Mouse (Mus musculus): ENCODE measurements around the gene Cask. TPM values are rescaled to one million over a fixed set of nuclear protein-coding genes. Genes with fewer than 3 reads are reported as not detected.

Cask gene
- total and polyA plus RNA-seq, 2 experiments from 2014 or later: 79.5 to 146 TPM

- H3K27me3 ChIP-seq (ENCODE audit: insufficient read depth, low read length): no peaks in the 10 kb centered on the region
- 77% methylated on average over 2 of the region's 2 CpGs for WGBS
- no peak overlapping the region for H3K4me2 ChIP-seq (ENCODE audit: low read depth, low read length, poor library complexity, severe bottlenecking)
- no peaks in the 10 kb centered on the region for H3K9me3 ChIP-seq (ENCODE audit: low read length)
- no peak for ATAC-seq (ENCODE audit: low FRiP score)
- DNase-seq (ENCODE audit: low spot score): no peak
- no peak for TF ChIP-seq CTCF (IDR thresholded peaks at IDR 0.05)
- H3K36me3 ChIP-seq (ENCODE audit: insufficient read depth, low read length): no peaks in the 10 kb centered on the region
- no peak overlapping the region for H3K9ac ChIP-seq (replicated peaks; ENCODE audit: low read length, poor library complexity, severe bottlenecking)
- no peak overlapping the region for H3K4me3 ChIP-seq (ENCODE audit: low read depth, low read length)
- no peak overlapping the region for H3K27ac ChIP-seq (ENCODE audit: low read depth, low read length)
- H3K4me1 ChIP-seq (ENCODE audit: insufficient read depth, low read length): no peaks in the 10 kb centered on the region
Measured at GRCm38 (mm10) chrX:13506376-13506775, 344.8 kb downstream of the Cask start.

GRCm38 (mm10) chrX:13504389-13504788, 346.8 kb downstream of the Cask start:
- H3K27ac ChIP-seq (ENCODE audit: low read depth, low read length): no peak overlapping the region
- H3K27me3 ChIP-seq (ENCODE audit: insufficient read depth, low read length): no peaks in the 10 kb centered on the region
- no peaks in the 10 kb centered on the region for H3K36me3 ChIP-seq (ENCODE audit: insufficient read depth, low read length)
- no peak overlapping the region for H3K4me3 ChIP-seq (ENCODE audit: low read depth, low read length)
- 90% methylated on average over 7 of the region's 7 CpGs for WGBS
- H3K9me3 ChIP-seq (ENCODE audit: low read length): no peaks in the 10 kb centered on the region
- no peak for DNase-seq (ENCODE audit: low spot score)
- ATAC-seq (ENCODE audit: low FRiP score): no peak
- no peaks in the 10 kb centered on the region for H3K4me1 ChIP-seq (ENCODE audit: insufficient read depth, low read length)
- TF ChIP-seq CTCF (IDR thresholded peaks at IDR 0.05): no peak
- H3K4me2 ChIP-seq (ENCODE audit: low read depth, low read length, poor library complexity, severe bottlenecking): no peak overlapping the region
- H3K9ac ChIP-seq (replicated peaks; ENCODE audit: low read length, poor library complexity, severe bottlenecking): no peak overlapping the region

DNA sequence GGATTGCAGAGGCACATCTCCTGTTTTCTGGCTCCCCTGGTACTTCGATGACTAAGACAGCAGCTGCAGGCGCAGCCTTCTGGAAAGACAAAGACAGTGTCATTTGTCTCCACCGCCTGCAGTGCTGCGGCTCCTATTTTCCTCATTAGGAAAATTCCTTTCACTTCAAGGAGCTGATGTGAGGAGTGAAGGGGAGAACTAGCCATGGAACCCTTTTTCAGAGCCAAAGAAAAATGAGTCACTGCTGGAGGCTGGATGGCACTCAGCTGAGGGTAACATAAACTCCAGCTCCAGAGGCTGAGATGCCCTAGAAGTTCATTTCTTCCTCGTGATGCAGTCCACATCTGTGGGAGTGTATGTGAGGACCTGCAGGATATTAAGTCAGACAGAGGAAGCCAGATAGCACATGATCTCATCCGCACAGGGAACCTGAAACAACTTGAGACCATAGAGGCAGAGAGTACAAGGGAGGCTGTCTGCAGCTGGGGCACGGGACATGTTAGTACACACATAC, 348.2 kb downstream of the Cask start:
- TF ChIP-seq CTCF (IDR thresholded peaks at IDR 0.05): no peak
- ATAC-seq (ENCODE audit: low FRiP score) (no peak), DNase-seq (ENCODE audit: low spot score) (peak; percentile 62)
- no peak overlapping the region for H3K9ac ChIP-seq (replicated peaks; ENCODE audit: low read length, poor library complexity, severe bottlenecking)
- H3K4me2 ChIP-seq (ENCODE audit: low read depth, low read length, poor library complexity, severe bottlenecking): no peak overlapping the region
- no peaks in the 10 kb centered on the region for H3K9me3 ChIP-seq (ENCODE audit: low read length)
- WGBS: 54% methylated on average over 7 of the region's 7 CpGs
- H3K27ac ChIP-seq (ENCODE audit: low read depth, low read length): no peak overlapping the region
- H3K4me3 ChIP-seq (ENCODE audit: low read depth, low read length): no peak overlapping the region
- no peaks in the 10 kb centered on the region for H3K36me3 ChIP-seq (ENCODE audit: insufficient read depth, low read length)
- no peaks in the 10 kb centered on the region for H3K4me1 ChIP-seq (ENCODE audit: insufficient read depth, low read length)
- H3K27me3 ChIP-seq (ENCODE audit: insufficient read depth, low read length): no peaks in the 10 kb centered on the region

DNA sequence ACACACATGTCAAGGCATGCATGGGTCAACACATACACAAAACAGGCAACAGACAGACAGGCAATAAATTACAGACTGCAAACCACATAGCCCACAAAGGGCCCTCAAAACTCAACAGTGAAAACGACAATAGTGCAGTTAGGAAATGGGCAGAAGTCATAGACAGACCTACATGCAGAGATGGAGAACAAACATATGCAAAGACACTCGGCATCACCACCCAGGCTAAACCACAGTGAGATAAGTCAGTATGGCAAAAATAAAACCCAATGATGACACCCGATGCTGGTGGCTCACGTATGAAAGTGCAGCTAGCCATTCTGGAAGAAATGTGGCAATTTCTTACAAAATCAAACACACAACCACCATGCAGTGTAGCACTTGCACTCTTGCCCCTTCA, 350.9 kb downstream of the Cask start:
- Histone ChIP-seq H3K27me3 (ENCODE audit: insufficient read depth, low read length) (no peaks in the 10 kb centered on the region), H3K36me3 (ENCODE audit: insufficient read depth, low read length) (no peaks in the 10 kb centered on the region), H3K4me2 (ENCODE audit: low read depth, low read length, poor library complexity, severe bottlenecking) (no peak overlapping the region), H3K9ac (replicated peaks; ENCODE audit: low read length, poor library complexity, severe bottlenecking) (no peak overlapping the region), H3K27ac (ENCODE audit: low read depth, low read length) (no peak overlapping the region), H3K4me1 (ENCODE audit: insufficient read depth, low read length) (no peaks in the 10 kb centered on the region), H3K4me3 (ENCODE audit: low read depth, low read length) (no peak overlapping the region), H3K9me3 (ENCODE audit: low read length) (no peaks in the 10 kb centered on the region)
- WGBS: 86% methylated on average over 4 of the region's 4 CpGs
- DNase-seq (ENCODE audit: low spot score): no peak
- no peak for TF ChIP-seq CTCF (IDR thresholded peaks at IDR 0.05)
- ATAC-seq (ENCODE audit: low FRiP score): no peak

- Histone ChIP-seq H3K9ac (replicated peaks; ENCODE audit: low read length, poor library complexity, severe bottlenecking) (no peak overlapping the region), H3K4me3 (ENCODE audit: low read depth, low read length) (no peak overlapping the region), H3K4me1 (ENCODE audit: insufficient read depth, low read length) (no peaks in the 10 kb centered on the region), H3K27ac (ENCODE audit: low read depth, low read length) (no peak overlapping the region), H3K9me3 (ENCODE audit: low read length) (no peaks in the 10 kb centered on the region), H3K27me3 (ENCODE audit: insufficient read depth, low read length) (no peaks in the 10 kb centered on the region), H3K4me2 (ENCODE audit: low read depth, low read length, poor library complexity, severe bottlenecking) (no peak overlapping the region), H3K36me3 (ENCODE audit: insufficient read depth, low read length) (no peaks in the 10 kb centered on the region)
- WGBS: 79% methylated on average over 8 of the region's 8 CpGs
- no peak for ATAC-seq (ENCODE audit: low FRiP score)
- DNase-seq (ENCODE audit: low spot score): no peak
- TF ChIP-seq CTCF (IDR thresholded peaks at IDR 0.05): no peak
Measured at GRCm38 (mm10) chrX:13494892-13495703, 356.1 kb downstream of the Cask start.

DNA sequence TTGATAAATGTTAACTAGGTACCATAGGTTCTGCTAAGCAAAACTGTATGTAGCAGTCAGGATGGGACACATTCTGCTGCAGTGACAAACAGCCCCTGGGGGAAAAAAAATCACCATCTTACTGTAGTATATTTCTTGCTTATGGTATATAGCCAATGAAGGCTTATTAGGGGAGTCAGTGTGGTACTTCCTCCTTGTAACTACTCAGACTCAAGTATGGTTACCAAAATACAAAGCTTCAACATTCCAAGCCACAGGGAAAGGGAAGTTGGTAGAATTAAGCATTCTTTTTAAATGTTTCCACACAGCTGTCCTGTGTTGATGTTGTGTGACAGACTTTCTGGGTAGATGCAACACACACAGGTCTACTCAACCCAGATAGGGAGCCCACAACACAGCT, 358.2 kb downstream of the Cask start:
- H3K4me2 ChIP-seq (ENCODE audit: low read depth, low read length, poor library complexity, severe bottlenecking): no peak overlapping the region
- no peak for DNase-seq (ENCODE audit: low spot score)

More for the DNA sequence above, 358.2 kb downstream of the Cask start:
- Histone ChIP-seq H3K4me1 (ENCODE audit: insufficient read depth, low read length) (no peaks in the 10 kb centered on the region), H3K27me3 (ENCODE audit: insufficient read depth, low read length) (no peaks in the 10 kb centered on the region), H3K4me3 (ENCODE audit: low read depth, low read length) (no peak overlapping the region), H3K27ac (ENCODE audit: low read depth, low read length) (no peak overlapping the region), H3K36me3 (ENCODE audit: insufficient read depth, low read length) (no peaks in the 10 kb centered on the region), H3K9me3 (ENCODE audit: low read length) (no peaks in the 10 kb centered on the region), H3K9ac (replicated peaks; ENCODE audit: low read length, poor library complexity, severe bottlenecking) (no peak overlapping the region)
- ATAC-seq (ENCODE audit: low FRiP score): no peak
- TF ChIP-seq CTCF (IDR thresholded peaks at IDR 0.05): no peak

Data from midbrain, postnatal 0 days (tissue).